Mouse (Mus musculus) olfactory bulb, adult 2 months (tissue): ENCODE data around the gene Crygs.

Experiments used
- CTCF ChIP-seq: fragments of 200-500 bp; IDR thresholded peaks from 2 replicates; pipeline ENCODE4 v1.5.1; 2012; ENCODE audit warnings: low read depth, mild to moderate bottlenecking, low read length, moderate library complexity; ENCODE audit not compliant: insufficient read depth
- POLR2A ChIP-seq: fragments of 200-500 bp; IDR thresholded peaks from 2 replicates; pipeline ENCODE4 v1.6.1; 2012; ENCODE audit warnings: mild to moderate bottlenecking, low read depth, low read length, moderate library complexity; ENCODE audit not compliant: insufficient read depth

- 0 out of 2 replicates have a peak, but pooled peaks have one; percentile 37 for TF ChIP-seq CTCF
- no peak for TF ChIP-seq POLR2A
Measured at GRCm38 (mm10) chr16:22807468-22808070, 3.8 kb downstream of the Crygs start.
